Mouse (Mus musculus) embryonic stem cell, embryonic (primary cell): ENCODE data around the gene Ccdc40.

ENCODE experiments used
- CTCF ChIA-PET, 4 experiments: fragments of 300-600 bp in 2 of 4; fragments of 350-600 bp in 2 of 4; sonication (Branson Sonifier 250); formaldehyde crosslinking; loops; one replicate each; lab custom pipeline; 2022; ENCODE audit warnings: inconsistent platforms in 2 of 4; lab: Charles Lee
- POLR2A ChIA-PET, 4 experiments: fragments of 300-600 bp in 2 of 4; fragments of 350-600 bp in 2 of 4; sonication (Branson Sonifier 250); formaldehyde crosslinking; loops; one replicate each; lab custom pipeline; 2022; ENCODE audit warnings: antibody characterized with exemption in 4 of 4, inconsistent platforms in 1 of 4; lab: Charles Lee

The Ccdc40 gene

DNA sequence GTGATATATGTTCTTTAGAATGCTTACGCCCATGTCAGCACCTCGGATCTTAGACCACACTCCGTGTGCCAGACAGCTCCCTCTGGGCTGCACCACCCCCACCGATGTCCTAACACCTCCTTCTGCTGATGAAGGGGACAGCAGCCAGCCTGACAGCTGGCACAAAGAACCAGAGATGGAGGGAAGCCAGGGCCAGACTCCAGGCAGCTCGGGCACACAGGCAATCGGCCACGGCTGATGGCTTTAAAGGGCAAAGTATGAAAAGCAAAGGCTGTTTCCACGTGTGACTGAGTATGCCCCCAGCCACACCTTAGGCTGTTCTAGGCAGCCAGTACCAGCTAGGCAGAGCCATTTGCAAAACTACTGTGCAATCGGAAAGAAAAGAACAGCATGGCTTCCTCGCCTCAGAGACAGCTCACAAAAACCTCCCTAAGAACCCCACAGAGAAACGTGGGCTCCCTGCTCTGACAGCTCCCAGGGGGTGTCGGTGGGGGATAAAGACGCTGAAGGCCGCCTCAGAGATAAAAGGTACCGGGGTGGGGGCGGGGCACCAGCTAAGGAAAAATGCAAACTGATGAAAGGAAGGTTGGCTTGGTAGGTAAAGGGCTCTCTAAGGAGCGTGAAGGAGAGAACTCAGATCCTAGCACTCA is 8.4 kb upstream of the Ccdc40 start:
- ChIA-PET POLR2A (interaction anchor here (0.6 to 2.3 kb wide), 16 partner anchors 9 to 1706 kb away, joined by 3 to 8 read pairs (median 4); partner anchors contain the start of gene Ccdc40 (in 1 of the 4)), CTCF (interaction anchor here (0.5 to 2.0 kb wide), 20 partner anchors 9 to 1182 kb away, joined by 3 to 12 read pairs (median 4); no protein-coding TSS in a partner anchor)

DNA sequence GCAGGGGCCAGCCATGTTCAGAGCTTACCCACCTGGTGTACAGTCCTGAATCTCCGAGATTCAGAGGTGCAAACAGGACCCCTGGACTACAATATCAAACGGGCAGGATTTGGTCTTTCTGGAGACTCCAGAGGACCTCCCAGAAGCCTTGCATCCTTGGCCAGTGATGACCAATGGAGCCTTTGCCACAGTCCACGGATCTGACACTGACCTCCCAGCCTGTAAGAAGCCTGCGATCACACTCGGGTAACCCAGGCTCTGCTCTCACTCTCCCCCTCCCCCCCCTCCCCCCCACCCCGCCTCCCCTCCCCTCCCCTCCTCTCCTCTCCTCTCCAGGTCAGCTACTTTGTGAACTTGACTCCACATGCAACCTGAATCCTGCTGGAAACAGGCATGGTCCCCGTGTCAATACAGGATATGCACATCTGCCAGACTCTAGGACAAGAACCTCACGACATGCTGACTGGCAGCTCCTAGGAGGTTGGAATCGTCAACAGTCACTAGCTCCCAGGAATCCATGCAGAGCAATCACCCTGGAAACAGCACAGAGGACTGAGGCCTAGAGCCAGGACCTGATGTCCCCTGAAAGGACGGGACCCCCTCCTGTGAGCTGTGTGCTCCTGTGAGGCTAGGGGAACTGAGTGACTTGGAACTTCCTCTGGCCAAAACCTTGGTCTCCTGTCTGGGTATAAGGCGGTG is 6.4 kb upstream of the Ccdc40 start:
- CTCF ChIA-PET = interaction anchor here in 3 of 4 experiments (0.6 to 3.6 kb wide), 7 partner anchors 13 to 1083 kb away, joined by 3 to 18 read pairs (median 4); no protein-coding TSS in a partner anchor
- POLR2A ChIA-PET = interaction anchor here in 3 of 4 experiments (0.6 to 2.2 kb wide), 7 partner anchors 8 to 380 kb away, joined by 3 to 9 read pairs (median 3); partner anchors contain the start of gene Cbx4 (in 1 of the 3)

GRCm38 (mm10) chr11:119223124-119223890 is 5.1 kb upstream of the Ccdc40 start:
- CTCF ChIA-PET = interaction anchor here (0.6 to 3.6 kb wide), 13 partner anchors 8 to 176 kb away, joined by 3 to 18 read pairs (median 3); partner anchors contain the start of gene Gaa (in 1 of the 4)
- POLR2A ChIA-PET = interaction anchor here in 3 of 4 experiments (0.6 to 2.9 kb wide), 6 partner anchors 9 to 139 kb away, joined by 3 to 15 read pairs (median 6); no protein-coding TSS in a partner anchor

DNA sequence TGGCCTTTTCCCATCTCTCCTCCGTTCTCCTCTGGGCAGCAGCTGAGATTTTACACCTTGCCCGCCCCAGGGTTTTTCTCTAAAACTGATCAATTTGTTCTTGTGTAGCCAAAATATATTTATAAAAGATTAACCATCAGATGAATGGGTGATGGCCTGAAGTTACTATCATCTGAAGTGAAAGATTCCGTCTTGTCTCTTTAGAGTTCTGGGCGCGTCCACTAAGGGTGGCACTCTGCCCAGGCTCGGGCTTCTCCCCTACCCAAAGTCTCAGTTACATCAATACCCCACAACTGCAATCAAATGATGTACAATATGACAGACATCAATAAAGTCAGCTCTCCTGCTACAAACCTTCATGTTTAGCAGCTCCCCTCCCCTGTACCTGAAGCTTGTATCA is 3.4 kb upstream of the Ccdc40 start:
- CTCF ChIA-PET = interaction anchor here in 1 of 4 experiments (1.6 kb wide), 1 partner anchor 18 kb away, joined by 3 read pairs; no protein-coding TSS in a partner anchor
- POLR2A ChIA-PET = interaction anchor here (0.5 to 3.0 kb wide), 6 partner anchors 8 to 33 kb away, joined by 3 to 15 read pairs (median 5); no protein-coding TSS in a partner anchor

DNA sequence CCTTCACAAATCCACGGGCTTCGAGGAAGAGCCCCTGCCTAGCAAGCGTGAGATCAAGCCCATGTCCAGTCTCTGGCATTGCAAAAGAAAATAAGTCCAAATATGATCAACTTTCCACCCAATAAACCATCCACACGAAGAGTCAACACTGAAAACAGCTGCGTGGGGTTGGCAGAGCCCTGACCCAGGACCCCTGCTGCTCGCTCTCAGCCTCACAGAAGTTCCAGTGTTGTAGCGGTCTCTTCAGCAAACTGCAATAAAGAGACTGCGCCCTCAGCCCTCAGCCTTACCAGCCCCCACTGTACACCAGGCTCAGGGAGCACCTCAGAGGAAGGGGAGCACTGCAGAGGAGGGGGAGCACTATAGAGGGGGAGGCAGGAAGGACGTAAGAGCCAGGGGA is 2.7 kb upstream of the Ccdc40 start:
- CTCF ChIA-PET = interaction anchor here in 2 of 4 experiments (0.7 to 1.6 kb wide), 2 partner anchors 10 to 19 kb away, joined by 3 read pairs; no protein-coding TSS in a partner anchor
- POLR2A ChIA-PET = interaction anchor here in 2 of 4 experiments (1.2 to 3.0 kb wide), 4 partner anchors 10 to 17 kb away, joined by 5 to 15 read pairs (median 14); no protein-coding TSS in a partner anchor

DNA sequence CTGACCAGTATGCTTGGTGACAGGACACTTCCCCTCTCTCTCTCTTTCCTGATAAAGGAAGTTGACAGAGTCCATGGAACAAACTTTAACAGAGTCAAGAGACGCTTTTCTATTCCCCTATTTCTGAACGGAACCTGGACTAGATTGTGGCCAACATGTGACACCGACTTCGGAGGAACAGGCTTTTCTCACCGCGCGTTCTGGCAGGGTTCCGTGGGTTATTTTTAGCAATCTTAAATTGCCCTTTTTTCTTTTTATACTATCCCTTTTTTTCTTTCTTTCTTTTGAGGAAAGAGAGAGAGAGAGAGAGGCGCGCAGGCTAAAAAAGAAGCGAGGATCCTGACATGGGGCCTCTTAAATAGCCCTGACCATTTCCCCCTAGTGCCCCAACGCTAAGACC is 781 bp upstream of the Ccdc40 start:
- POLR2A ChIA-PET = interaction anchor here (0.6 to 3.0 kb wide), 11 partner anchors 9 to 850 kb away, joined by 3 to 15 read pairs (median 3); no protein-coding TSS in a partner anchor
- CTCF ChIA-PET = interaction anchor here in 3 of 4 experiments (0.7 to 1.6 kb wide), 3 partner anchors 21 to 23 kb away, joined by 4 to 8 read pairs (median 4); no protein-coding TSS in a partner anchor

- POLR2A ChIA-PET = interaction anchor here in 2 of 4 experiments (1.2 to 1.7 kb wide), 3 partner anchors 9 to 10 kb away, joined by 4 to 9 read pairs (median 5); no protein-coding TSS in a partner anchor
- CTCF ChIA-PET = interaction anchor here in 2 of 4 experiments (0.9 to 1.6 kb wide), 3 partner anchors 9 to 23 kb away, joined by 3 to 7 read pairs (median 5); no protein-coding TSS in a partner anchor
Observed at GRCm38 (mm10) chr11:119228846-119229626, 664 bp downstream of the Ccdc40 start.

- CTCF ChIA-PET = interaction anchor here (0.5 to 4.8 kb wide), 50 partner anchors 11 to 496 kb away, joined by 3 to 50 read pairs (median 4); partner anchors contain the start of genes Cbx4 (in 1 of the 4) and Gaa (in 1 of the 4)
- POLR2A ChIA-PET = interaction anchor here (0.7 to 2.4 kb wide), 13 partner anchors 8 to 149 kb away, joined by 3 to 8 read pairs (median 4); partner anchors contain the start of gene Cbx4 (in 1 of the 4)
Observed at GRCm38 (mm10) chr11:119234770-119235169, 6.4 kb downstream of the Ccdc40 start.

- ChIA-PET POLR2A (interaction anchor here (0.5 to 2.4 kb wide), 17 partner anchors 9 to 707 kb away, joined by 3 to 8 read pairs (median 4); partner anchors contain the start of genes Baiap2 (in 1 of the 4) and Cbx4 (in 1 of the 4)), CTCF (interaction anchor here (0.5 to 4.8 kb wide), 60 partner anchors 8 to 1117 kb away, joined by 3 to 50 read pairs (median 4); partner anchors contain the start of genes Cbx4 (in 1 of the 4), Endov (in 1 of the 4) and Gaa (in 1 of the 4))
Observed at GRCm38 (mm10) chr11:119235596-119235995, 7.2 kb downstream of the Ccdc40 start.

DNA sequence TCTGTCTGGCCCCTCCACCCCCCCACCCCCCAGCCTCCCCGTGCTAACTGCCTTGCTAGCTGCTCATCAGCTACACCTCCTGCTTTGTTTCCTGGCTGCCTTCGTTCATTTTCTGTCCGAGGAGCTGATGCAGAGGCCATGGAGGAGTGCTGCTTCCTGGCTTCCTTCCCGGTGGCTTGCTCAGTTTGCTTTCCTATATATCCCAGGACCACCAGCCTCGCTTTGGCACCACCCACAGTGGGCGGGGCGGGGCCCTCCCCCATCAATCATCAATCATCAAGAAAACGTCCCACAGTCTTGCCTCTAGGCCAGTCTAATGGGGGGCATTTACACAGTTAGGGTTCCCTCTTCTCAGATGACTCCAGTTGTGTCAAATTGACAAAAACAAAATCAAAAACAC is 8.0 kb downstream of the Ccdc40 start:
- ChIA-PET POLR2A (interaction anchor here (0.6 to 2.3 kb wide), 12 partner anchors 9 to 1306 kb away, joined by 3 to 7 read pairs (median 4); partner anchors contain the start of gene Baiap2 (in 1 of the 4)), CTCF (interaction anchor here in 3 of 4 experiments (0.6 to 4.8 kb wide), 23 partner anchors 10 to 933 kb away, joined by 3 to 50 read pairs (median 4); partner anchors contain the start of genes Cbx2 (in 1 of the 3) and Cbx4 (in 1 of the 3))

- ChIA-PET POLR2A (interaction anchor here (0.7 to 3.2 kb wide), 8 partner anchors 10 to 767 kb away, joined by 3 to 15 read pairs (median 4); no protein-coding TSS in a partner anchor), CTCF (interaction anchor here in 3 of 4 experiments (0.7 to 3.8 kb wide), 5 partner anchors 9 to 231 kb away, joined by 3 to 25 read pairs (median 8); no protein-coding TSS in a partner anchor)
Observed at GRCm38 (mm10) chr11:119237007-119237406, 8.6 kb downstream of the Ccdc40 start.

DNA sequence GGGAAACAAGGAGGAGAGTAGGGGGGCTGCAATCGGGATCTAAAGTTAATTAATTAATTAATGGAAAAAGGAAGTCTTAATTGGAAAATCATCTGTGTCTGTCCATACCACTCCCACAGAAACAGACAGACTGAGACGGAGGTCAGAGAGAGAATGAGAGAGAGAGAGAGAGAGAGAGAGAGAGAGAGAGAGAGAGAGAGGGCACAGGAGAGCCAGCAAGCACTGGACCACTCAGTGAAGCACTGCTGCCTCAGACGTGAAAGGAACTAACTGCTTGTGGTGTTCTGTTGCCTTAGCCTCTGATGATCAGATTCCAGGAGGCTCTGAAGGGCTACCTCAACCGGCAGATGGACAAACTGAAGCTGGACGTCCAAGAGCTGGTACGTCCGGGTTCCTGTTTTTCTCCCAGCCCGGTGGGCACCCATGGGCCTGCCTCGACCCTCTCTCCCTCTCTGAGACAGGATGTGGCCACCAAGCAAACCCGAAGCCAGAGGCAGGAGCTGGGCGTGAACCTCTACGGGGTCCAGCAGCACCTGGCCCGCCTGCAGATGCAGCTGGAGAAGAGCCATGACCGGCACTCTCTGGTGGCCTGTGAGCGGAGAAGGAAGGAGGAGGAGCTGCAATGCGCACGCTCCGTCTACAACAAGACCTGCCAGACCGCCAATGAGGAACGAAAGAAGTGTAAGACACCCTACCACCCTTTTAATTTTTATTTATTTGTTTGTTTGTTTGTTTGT is 9.4 kb downstream of the Ccdc40 start:
- CTCF ChIA-PET = interaction anchor here in 3 of 4 experiments (0.5 to 3.8 kb wide), 14 partner anchors 11 to 406 kb away, joined by 3 to 45 read pairs (median 4); no protein-coding TSS in a partner anchor
- POLR2A ChIA-PET = interaction anchor here (0.6 to 3.2 kb wide), 25 partner anchors 9 to 253 kb away, joined by 3 to 31 read pairs (median 4); partner anchors contain the start of genes Ccdc40 (in 1 of the 4), Endov (in 1 of the 4), Rnf213 (in 1 of the 4) and Tbc1d16 (in 1 of the 4)

GRCm38 (mm10) chr11:119238305-119238721 is 9.9 kb downstream of the Ccdc40 start:
- CTCF ChIA-PET = interaction anchor here in 3 of 4 experiments (0.5 to 3.8 kb wide), 13 partner anchors 10 to 405 kb away, joined by 3 to 45 read pairs (median 4); no protein-coding TSS in a partner anchor
- POLR2A ChIA-PET = interaction anchor here (0.6 to 3.2 kb wide), 24 partner anchors 9 to 253 kb away, joined by 3 to 31 read pairs (median 4); partner anchors contain the start of genes Ccdc40 (in 1 of the 4), Endov (in 1 of the 4), Rnf213 (in 1 of the 4) and Tbc1d16 (in 1 of the 4)

DNA sequence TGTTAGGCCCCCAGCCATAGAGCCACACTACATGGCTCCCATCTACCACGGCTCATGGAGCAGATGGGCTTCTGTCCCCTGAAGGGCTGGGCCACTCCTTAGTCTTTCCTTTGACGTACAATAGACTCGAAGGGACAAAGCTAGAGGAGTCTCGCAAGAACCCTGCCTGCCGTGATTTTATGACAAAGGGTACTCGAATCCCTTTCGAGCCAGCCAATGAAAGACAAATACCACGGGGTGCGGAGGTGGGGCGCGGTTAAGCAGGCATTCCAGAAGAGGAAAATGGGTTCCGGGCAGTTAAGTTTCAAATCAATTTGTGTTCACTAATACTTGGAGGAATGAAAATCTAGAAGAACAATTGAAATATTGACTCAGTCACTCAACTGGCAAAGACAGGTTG is 11.1 kb downstream of the Ccdc40 start:
- POLR2A ChIA-PET = interaction anchor here (0.5 to 3.2 kb wide), 32 partner anchors 9 to 1282 kb away, joined by 3 to 31 read pairs (median 4); partner anchors contain the start of genes Ccdc40 (in 1 of the 4), Endov (in 1 of the 4), Gaa (in 1 of the 4) and Rnf213 (in 1 of the 4)
- CTCF ChIA-PET = interaction anchor here in 3 of 4 experiments (1.0 to 3.8 kb wide), 6 partner anchors 9 to 187 kb away, joined by 3 to 45 read pairs (median 6); no protein-coding TSS in a partner anchor
